Mouse (Mus musculus) lung, adult 2 months (tissue): ENCODE results near the gene Rbms3.

Experiments
- CTCF ChIP-seq: fragments of 200-500 bp; IDR thresholded peaks from 2 replicates; pipeline ENCODE4 v1.5.1; 2011; ENCODE audit warnings: mild to moderate bottlenecking, low read length, control low read depth; ENCODE audit not compliant: insufficient read depth
- POLR2A ChIP-seq: fragments of 200-500 bp; IDR thresholded peaks from 2 replicates; pipeline ENCODE4 v1.6.1; 2011; ENCODE audit warnings: low read depth, mild to moderate bottlenecking, control low read depth, low read length, borderline replicate concordance; ENCODE audit errors: extremely low read depth

DNA sequence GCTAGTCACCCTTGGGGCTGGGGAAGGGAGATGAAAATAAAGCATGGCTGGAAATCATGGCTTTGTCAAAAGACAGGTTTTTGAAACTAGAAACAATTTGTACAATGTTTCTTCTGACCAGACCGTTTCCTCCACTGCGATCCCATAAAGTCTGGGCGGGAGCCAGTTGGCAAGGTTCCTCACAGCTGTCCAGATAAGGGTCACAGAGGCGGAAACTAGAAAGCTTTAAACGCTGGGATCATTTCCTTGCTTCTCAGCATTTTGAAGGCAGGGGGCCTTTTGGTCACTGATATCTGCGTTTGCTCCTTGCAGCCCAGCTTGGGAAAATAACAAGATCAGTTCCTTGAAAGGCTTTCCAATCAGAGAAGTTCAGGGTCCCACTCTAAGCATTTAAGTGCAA is 598.9 kb downstream of the Rbms3 start:
- TF ChIP-seq POLR2A = no peak
- no peak for TF ChIP-seq CTCF
